Mouse (Mus musculus): ENCODE measurements at regions not wholly inside any gene's neighbourhood (a gene's known extent, or its start where the extent isn't known, plus 50 kb on each side); places are given as distances from the start of the nearest gene placed in this dataset.

GRCm38 (mm10) chr1:63928361-63928760 lies 159.3 kb upstream of the 4933402D24Rik start:
- TF ChIP-seq ELF1 (IDR thresholded peaks at IDR 0.05; ENCODE audit: low read depth, low read length) (no peak), NRF1 (IDR thresholded peaks at IDR 0.05; ENCODE audit: insufficient read depth, low read depth, low read length, poor library complexity, severe bottlenecking) (no peak), MAX (IDR thresholded peaks at IDR 0.05; ENCODE audit: low read length) (no peak), USF1 (IDR thresholded peaks at IDR 0.05; ENCODE audit: low read depth, low read length) (no peak), ETS1 (IDR thresholded peaks at IDR 0.05; ENCODE audit: low read depth, low read length) (no peak), USF2 (IDR thresholded peaks at IDR 0.05; ENCODE audit: borderline replicate concordance in 1 of 2, insufficient read depth in 1 of 2, low read depth in 1 of 2, low read length in 2 of 2) (no peak), ZC3H11A (IDR thresholded peaks at IDR 0.05; ENCODE audit: low read depth, low read length) (no peak), MAFK (IDR thresholded peaks at IDR 0.05; ENCODE audit: borderline replicate concordance, low read depth, low read length) (no peak), TCF12 (IDR thresholded peaks at IDR 0.05; ENCODE audit: low read depth, low read length) (no peak), ZKSCAN1 (IDR thresholded peaks at IDR 0.05; ENCODE audit: low read depth, low read length) (no peak), UBTF (IDR thresholded peaks at IDR 0.05; ENCODE audit: borderline replicate concordance, insufficient read depth, low read depth, low read length) (no peak), CHD1 (IDR thresholded peaks at IDR 0.05; ENCODE audit: low read depth, low read length) (no peak), EP300 (IDR thresholded peaks at IDR 0.05; ENCODE audit: low read depth in 1 of 2, low read length in 2 of 2) (no peak), NELFE (IDR thresholded peaks at IDR 0.05; ENCODE audit: low read depth, low read length) (no peak), GABPA (IDR thresholded peaks at IDR 0.05; ENCODE audit: low read depth, low read length) (no peak)
- H3K27ac ChIP-seq (ENCODE audit: control insufficient read depth, low read depth, low read length) = no peak overlapping the region
- H3K9me3 ChIP-seq (replicated peaks; ENCODE audit: insufficient read depth, low read length) = no peaks in the 10 kb centered on the region
- H3K4me1 ChIP-seq (ENCODE audit: control insufficient read depth in 1 of 2, insufficient read depth in 2 of 2, low read length in 2 of 2) = no peaks in the 10 kb centered on the region
- H3K9ac ChIP-seq (ENCODE audit: control insufficient read depth, low read depth, low read length, poor library complexity, severe bottlenecking) = no peak overlapping the region
- H3K27me3 ChIP-seq (ENCODE audit: control insufficient read depth in 1 of 2, insufficient read depth in 2 of 2, low read length in 2 of 2) = no peaks in the 10 kb centered on the region
- DNase-seq (ENCODE audit: low read depth, low spot score) = no peak
- no peak overlapping the region for H3K4me3 ChIP-seq (ENCODE audit: control insufficient read depth in 1 of 2, insufficient read depth in 1 of 2, low read depth in 2 of 2, low read length in 2 of 2)
- H3K36me3 ChIP-seq (ENCODE audit: control insufficient read depth in 1 of 2, insufficient read depth in 2 of 2, low read length in 2 of 2) = no peaks in the 10 kb centered on the region
- H3K79me2 ChIP-seq (ENCODE audit: control insufficient read depth, insufficient read depth, low read length, poor library complexity) = no peaks in the 10 kb centered on the region

GRCm38 (mm10) chr1:63920181-63920933 lies 151.3 kb upstream of the 4933402D24Rik start:
- Histone ChIP-seq H3K9ac (ENCODE audit: control insufficient read depth, low read depth, low read length, poor library complexity, severe bottlenecking) (no peak overlapping the region), H3K9me3 (replicated peaks; ENCODE audit: insufficient read depth, low read length) (no peaks in the 10 kb centered on the region), H3K79me2 (ENCODE audit: control insufficient read depth, insufficient read depth, low read length, poor library complexity) (no peaks in the 10 kb centered on the region), H3K27ac (ENCODE audit: control insufficient read depth, low read depth, low read length) (no peak overlapping the region), H3K27me3 (ENCODE audit: control insufficient read depth in 1 of 2, insufficient read depth in 2 of 2, low read length in 2 of 2) (no peaks in the 10 kb centered on the region), H3K36me3 (ENCODE audit: control insufficient read depth in 1 of 2, insufficient read depth in 2 of 2, low read length in 2 of 2) (no peaks in the 10 kb centered on the region), H3K4me3 (ENCODE audit: control insufficient read depth in 1 of 2, insufficient read depth in 1 of 2, low read depth in 2 of 2, low read length in 2 of 2) (no peak overlapping the region), H3K4me1 (ENCODE audit: control insufficient read depth in 1 of 2, insufficient read depth in 2 of 2, low read length in 2 of 2) (no peaks in the 10 kb centered on the region)
- TF ChIP-seq ZC3H11A (IDR thresholded peaks at IDR 0.05; ENCODE audit: low read depth, low read length) = no peak
- TF ChIP-seq POLR2AphosphoS2 (IDR thresholded peaks at IDR 0.05; ENCODE audit: low read length) = no peak
- no peak for TF ChIP-seq RCOR1 (IDR thresholded peaks at IDR 0.05; ENCODE audit: low read depth, low read length)
- TF ChIP-seq ZNF384 (IDR thresholded peaks at IDR 0.05; ENCODE audit: low read depth, low read length) = no peak
- no peak for TF ChIP-seq E2F4 (IDR thresholded peaks at IDR 0.05; ENCODE audit: borderline replicate concordance, low read depth, low read length)
- TF ChIP-seq NELFE (IDR thresholded peaks at IDR 0.05; ENCODE audit: low read depth, low read length) = no peak
- TF ChIP-seq ETS1 (IDR thresholded peaks at IDR 0.05; ENCODE audit: low read depth, low read length) = no peak
- no peak for TF ChIP-seq UBTF (IDR thresholded peaks at IDR 0.05; ENCODE audit: borderline replicate concordance, insufficient read depth, low read depth, low read length)
- DNase-seq (ENCODE audit: low read depth, low spot score) = no peak
